8 mouse cellular contexts compared by ENCODE assay signal in genomic region chr5:130623206-130623605, GRCm38 (mm10).
DNase-seq lines count a peak whose midpoint lies in the region; ATAC-seq and TF ChIP-seq lines count a peak whose summit lies in the region.

No protein-coding gene starts in this region.

- intact Hi-C loops in gastrocnemius, postnatal 36 days (cut with DNase I): no loop called here

- H3K4me1 ChIP-seq in midbrain, embryonic 10.5 days: no peaks in the 10 kb centered on the region
- H3K4me1 ChIP-seq in midbrain, embryonic 15.5 days: 0 out of 2 replicates have a peak, but pooled peaks cover 3% of the 10 kb centered on the region
- no peaks in the 10 kb centered on the region for H3K4me1 ChIP-seq in intestine, embryonic 15.5 days (replicated peaks)
- H3K4me1 ChIP-seq in lung, embryonic 14.5 days (ENCODE audit: insufficient read depth): no peaks in the 10 kb centered on the region

- no peaks in the 10 kb centered on the region for H3K36me3 ChIP-seq in midbrain, embryonic 10.5 days
- no peaks in the 10 kb centered on the region for H3K36me3 ChIP-seq in midbrain, embryonic 15.5 days (replicated peaks)
- H3K36me3 ChIP-seq in intestine, embryonic 15.5 days: no peaks in the 10 kb centered on the region
- H3K36me3 ChIP-seq in lung, embryonic 14.5 days (ENCODE audit: insufficient read depth): no peaks in the 10 kb centered on the region

- 54% methylated on average over 5 of the region's 5 CpGs for WGBS in midbrain, embryonic 10.5 days
- WGBS in midbrain, embryonic 15.5 days: 36% methylated on average over 5 of the region's 5 CpGs
- 31% methylated on average over 5 of the region's 5 CpGs for WGBS in intestine, embryonic 15.5 days
- WGBS in lung, embryonic 14.5 days: 17% methylated on average over 5 of the region's 5 CpGs

- ATAC-seq in midbrain, embryonic 15.5 days (replicated peaks): no peak
- ATAC-seq in intestine, embryonic 15.5 days: peak; percentile 75
- ATAC-seq in lung, embryonic 14.5 days (ENCODE audit: insufficient read depth): peak; percentile 98

- peak; percentile 22 for DNase-seq in midbrain, embryonic 10.5 days (ENCODE audit: low spot score)
- peak; percentile 22 to 64 for DNase-seq in cerebellum, postnatal 4 days (ENCODE audit: low spot score in 2 of 2)
- DNase-seq in gastrocnemius, postnatal 36 days: peak; percentile 56 to 76
- peak; percentile 96 for DNase-seq in lung, embryonic 14.5 days
- DNase-seq in telencephalon, adult 2 months (ENCODE audit: low read depth, low spot score): peak; percentile 6
- DNase-seq in left cerebral cortex, adult 18-20 months (ENCODE audit: low spot score in 2 of 2): no peak

- no peak overlapping the region for H3K27ac ChIP-seq in midbrain, embryonic 10.5 days (replicated peaks)
- H3K27ac ChIP-seq in midbrain, embryonic 15.5 days: no peak overlapping the region
- H3K27ac ChIP-seq in intestine, embryonic 15.5 days: no peak overlapping the region
- no peak overlapping the region for H3K27ac ChIP-seq in lung, embryonic 14.5 days (ENCODE audit: low read depth)

- no peak overlapping the region for H3K4me2 ChIP-seq in midbrain, embryonic 15.5 days
- no peak overlapping the region for H3K4me2 ChIP-seq in intestine, embryonic 15.5 days (replicated peaks)
- no peak overlapping the region for H3K4me2 ChIP-seq in lung, embryonic 14.5 days

- no peak overlapping the region for H3K9ac ChIP-seq in midbrain, embryonic 15.5 days
- H3K9ac ChIP-seq in intestine, embryonic 15.5 days: no peak overlapping the region
- H3K9ac ChIP-seq in lung, embryonic 14.5 days: no peak overlapping the region

- no peak for TF ChIP-seq CTCF in lung, embryonic 14.5 days (IDR thresholded peaks at IDR 0.05; ENCODE audit: low read depth)

- H3K4me3 ChIP-seq in midbrain, embryonic 10.5 days: no peak overlapping the region
- H3K4me3 ChIP-seq in midbrain, embryonic 15.5 days: no peak overlapping the region
- no peak overlapping the region for H3K4me3 ChIP-seq in intestine, embryonic 15.5 days (replicated peaks)
- H3K4me3 ChIP-seq in lung, embryonic 14.5 days (ENCODE audit: low read depth, low read length): no peak overlapping the region

- no peaks in the 10 kb centered on the region; the same call in 1 of the 2 replicates for H3K9me3 ChIP-seq in midbrain, embryonic 10.5 days (replicated peaks)
- no peaks in the 10 kb centered on the region for H3K9me3 ChIP-seq in midbrain, embryonic 15.5 days
- H3K9me3 ChIP-seq in intestine, embryonic 15.5 days: no peaks in the 10 kb centered on the region
- no peaks in the 10 kb centered on the region for H3K9me3 ChIP-seq in lung, embryonic 14.5 days (ENCODE audit: low read depth, low read length)

- no peaks in the 10 kb centered on the region for H3K27me3 ChIP-seq in midbrain, embryonic 10.5 days (ENCODE audit: low read depth, poor library complexity, severe bottlenecking)
- no peaks in the 10 kb centered on the region for H3K27me3 ChIP-seq in midbrain, embryonic 15.5 days (replicated peaks)
- H3K27me3 ChIP-seq in intestine, embryonic 15.5 days (replicated peaks): no peaks in the 10 kb centered on the region
- no peaks in the 10 kb centered on the region for H3K27me3 ChIP-seq in lung, embryonic 14.5 days (ENCODE audit: insufficient read depth, low read length)

Comparison
In these comparisons a context has a peak if more than half of its experiments do, and no peak if none do; other contexts are left out.
1. DNase-seq: peak in midbrain, embryonic 10.5 days (single experiment), cerebellum, postnatal 4 days (2 of 2), gastrocnemius, postnatal 36 days (2 of 2), lung, embryonic 14.5 days (single experiment) and telencephalon, adult 2 months (single experiment); none in left cerebral cortex, adult 18-20 months (0 of 2).